Mouse (Mus musculus) adrenal gland, postnatal 14 days (tissue): ENCODE data around the gene Olfr548-ps1. TPM values are rescaled to one million over a fixed set of nuclear protein-coding genes. Genes with fewer than 3 reads are reported as not detected.

Experiments used
- DNase-seq: peaks from one replicate; pipeline ENCODE4 v3.0.0; 2021; ENCODE audit warnings: mixed read lengths
- total RNA-seq: library from RNA; stranded (reverse); gene quantifications from 2 replicates; pipeline ENCODE4 v1.2.3, GENCODE M21; 2021

The Olfr548-ps1 gene
- total RNA-seq, 1 experiment from 2014 or later, result not detected

DNA sequence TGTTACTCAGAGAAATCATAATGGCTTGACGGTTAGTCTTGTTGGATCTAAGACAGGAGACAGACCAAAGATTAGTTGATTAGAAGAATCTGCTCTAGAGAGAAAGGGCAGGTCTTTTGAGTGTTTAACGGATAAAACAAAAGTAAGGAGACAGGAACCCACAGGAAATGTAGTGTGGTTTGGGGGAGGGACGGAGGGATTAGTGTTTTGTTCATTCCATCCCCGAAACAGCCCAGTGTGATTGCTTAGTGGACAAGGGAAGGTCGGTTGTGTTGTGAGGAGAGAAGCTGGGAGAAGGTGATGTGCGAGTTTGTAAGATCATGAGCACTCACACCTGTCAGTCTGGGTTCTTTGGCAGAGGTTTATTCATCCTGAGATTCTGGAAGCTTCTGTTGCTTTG is 35.3 kb downstream of the Olfr548-ps1 start:
- no peak for DNase-seq

DNA sequence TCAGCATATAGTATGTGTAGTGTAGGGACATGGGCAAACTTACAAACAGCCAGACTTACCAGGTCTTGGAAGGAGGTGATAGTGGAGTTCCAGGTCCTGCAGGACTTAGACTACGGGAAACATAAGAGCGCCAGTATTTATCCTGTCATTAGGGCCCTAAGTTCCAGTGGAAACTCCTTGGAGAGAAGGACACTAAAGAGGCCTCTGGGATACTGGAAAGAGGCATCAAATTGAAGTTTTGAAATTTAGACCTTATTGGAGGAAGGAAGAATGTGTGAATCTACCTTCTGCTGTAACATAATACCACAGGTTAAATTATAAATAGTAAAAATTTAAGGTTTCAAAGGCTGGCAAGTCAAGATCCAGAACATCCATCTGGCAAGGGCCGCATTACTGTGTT is 51.1 kb downstream of the Olfr548-ps1 start, which contains the start of gene Olfr551:
Gene Olfr551, minus strand, starts transcription at position 101 of the 400 bp plus-strand sequence.
- DNase-seq, result no peak

Other genes with a start within 250 kb of the Olfr548-ps1 start
- gene Rrm1, start 99.2 kb upstream of the Olfr548-ps1 start, total RNA-seq, result 41.7 and 42.2 TPM in 2 replicates
- gene Olfr543, start 59.2 kb upstream of the Olfr548-ps1 start, total RNA-seq, result not detected in 2 replicates
- gene Olfr544, start 52.6 kb upstream of the Olfr548-ps1 start, total RNA-seq, result not detected in 2 replicates
- gene Olfr545, start 41.3 kb upstream of the Olfr548-ps1 start, total RNA-seq, result not detected in 2 replicates
- gene Olfr547, start 6.1 kb upstream of the Olfr548-ps1 start, total RNA-seq, result not detected in 2 replicates
- not detected in 2 replicates for gene Olfr549, start 9.0 kb downstream of the Olfr548-ps1 start, total RNA-seq
- gene Trim21, start 24.6 kb downstream of the Olfr548-ps1 start, total RNA-seq, result 12.3 and 12.5 TPM in 2 replicates
- not detected in 2 replicates for gene Olfr550, start 30.5 kb downstream of the Olfr548-ps1 start, total RNA-seq
- gene Olfr551, start 51.0 kb downstream of the Olfr548-ps1 start, total RNA-seq, result not detected in 2 replicates
- 0.11 TPM in 1 of 2 replicates, not detected in the other for gene Olfr552, start 56.9 kb downstream of the Olfr548-ps1 start, total RNA-seq
- not detected in 2 replicates for gene Olfr553, start 77.3 kb downstream of the Olfr548-ps1 start, total RNA-seq
- gene Olfr554, start 97.5 kb downstream of the Olfr548-ps1 start, total RNA-seq, result not detected in 2 replicates
- gene Olfr555, start 117.9 kb downstream of the Olfr548-ps1 start, total RNA-seq, result not detected in 2 replicates
- not detected in 2 replicates for gene Olfr556, start 124.0 kb downstream of the Olfr548-ps1 start, total RNA-seq
- 9.4 and 10.3 TPM in 2 replicates for gene Trim68, start 146.4 kb downstream of the Olfr548-ps1 start, total RNA-seq
- gene Olfr557, start 155.0 kb downstream of the Olfr548-ps1 start, total RNA-seq, result not detected in 2 replicates
- 1.1 and 1.4 TPM in 2 replicates for gene Olfr558, start 161.3 kb downstream of the Olfr548-ps1 start, total RNA-seq
- gene Olfr33, start 178.2 kb downstream of the Olfr548-ps1 start, total RNA-seq, result not detected in 2 replicates
- not detected in 2 replicates for gene Olfr559, start 186.6 kb downstream of the Olfr548-ps1 start, total RNA-seq
- gene Olfr560, start 218.5 kb downstream of the Olfr548-ps1 start, total RNA-seq, result not detected in 2 replicates
- 0.82 and 1.8 TPM in 2 replicates for gene Olfr78, start 218.6 kb downstream of the Olfr548-ps1 start, total RNA-seq
- gene Olfr561, start 230.3 kb downstream of the Olfr548-ps1 start, total RNA-seq, result not detected in 2 replicates